Mouse (Mus musculus) neural tube, embryonic 11.5 days (tissue): ENCODE results near the gene Klhl20. TPM values are rescaled to one million over a fixed set of nuclear protein-coding genes. Genes with fewer than 3 reads are reported as not detected.

Experiments used
- ATAC-seq: fragments of 200-750 bp; cut with Nextera tagmentation; 2 replicates; pipeline ENCODE4 v1.8.0; 2017; ENCODE audit warnings: moderate number of reproducible peaks, mild to moderate bottlenecking, moderate TSS enrichment, moderate library complexity; ENCODE audit not compliant: insufficient read depth, low FRiP score, low TSS enrichment
- DNase-seq: peaks from one replicate; pipeline ENCODE4 v3.0.0-alpha.2; 2015; ENCODE audit warnings: low spot score
- H3K27ac ChIP-seq: fragments of 300-500 bp; sonication (generic); 2 replicates; pipeline ENCODE4 v1.5.1; 2014; ENCODE audit warnings: low read depth, mild to moderate bottlenecking, low read length
- H3K27me3 ChIP-seq: fragments of 300-500 bp; sonication (generic); 2 replicates; pipeline ENCODE4 v1.6.1; 2014; ENCODE audit warnings: mild to moderate bottlenecking, low read length, mixed read lengths; ENCODE audit not compliant: control insufficient read depth, insufficient read depth
- H3K36me3 ChIP-seq: fragments of 300-500 bp; sonication (generic); 2 replicates; pipeline ENCODE4 v1.6.1; 2014; ENCODE audit warnings: mild to moderate bottlenecking, low read length, moderate library complexity, mixed read lengths; ENCODE audit not compliant: control insufficient read depth, insufficient read depth
- H3K4me1 ChIP-seq: fragments of 300-500 bp; sonication (generic); 2 replicates; pipeline ENCODE4 v1.6.1; 2014; ENCODE audit warnings: low read length, mixed read lengths; ENCODE audit not compliant: control insufficient read depth, insufficient read depth
- H3K4me2 ChIP-seq: fragments of 300-500 bp; sonication (generic); 2 replicates; pipeline ENCODE4 v1.6.1; 2014; ENCODE audit warnings: low read depth, mild to moderate bottlenecking, moderate library complexity
- H3K4me3 ChIP-seq: fragments of 300-500 bp; sonication (generic); 2 replicates; pipeline ENCODE4 v1.5.1; 2014; ENCODE audit warnings: low read depth, low read length
- H3K9ac ChIP-seq: fragments of 300-500 bp; sonication (generic); 2 replicates; pipeline ENCODE4 v1.6.1; 2014; ENCODE audit warnings: mild to moderate bottlenecking, low read length
- H3K9me3 ChIP-seq: fragments of 300-500 bp; sonication (generic); 2 replicates; pipeline ENCODE4 v1.6.1; 2016; ENCODE audit warnings: low read length; ENCODE audit not compliant: control insufficient read depth
- WGBS: fragments of 180-500 bp; shearing (Covaris S2); extraction: QIAGEN DNeasy Blood & Tissue Kit; methylation state at CpG from one replicate; pipeline ENCODE4 v1.1.7; 2014; 5-methylcytosine and 5-hydroxymethylcytosine counted together
- polyA plus RNA-seq: library from polyadenylated mRNA; unstranded; fragments of >200 nt; fragmentation: Nextera tagmentation; extraction: Ambion mirVana; gene quantifications from 2 replicates; pipeline ENCODE4 v1.2.1, GENCODE M21; 2014

Klhl20 gene
- polyA plus RNA-seq, 1 experiment from 2014 or later: 22.9 TPM

DNA sequence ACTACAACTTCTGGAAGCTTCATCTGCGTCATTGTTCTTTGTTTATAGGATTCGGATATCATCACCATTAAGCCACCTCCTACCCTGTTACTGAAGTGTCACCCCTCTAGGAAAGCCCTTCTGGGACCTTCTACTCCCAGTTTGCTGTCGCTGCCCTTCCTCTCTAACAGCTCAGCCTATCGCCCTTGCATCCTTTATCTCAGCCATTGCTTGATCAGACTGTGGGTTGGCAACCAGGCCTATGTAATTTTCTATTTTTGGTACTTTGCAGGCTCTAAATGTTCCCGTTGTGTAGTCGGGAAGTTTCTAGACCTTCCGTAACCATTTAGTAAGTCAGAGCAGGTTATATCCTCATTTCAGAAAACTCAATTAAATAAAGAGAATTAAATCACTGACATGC lies 11.9 kb upstream of the Klhl20 start:
- Histone ChIP-seq H3K9ac (no peak overlapping the region; the same call in 1 of the 2 replicates), H3K36me3 (no peaks in the 10 kb centered on the region), H3K4me3 (no peak overlapping the region), H3K27ac (no peak overlapping the region), H3K4me2 (no peak overlapping the region), H3K27me3 (no peaks in the 10 kb centered on the region), H3K9me3 (no peaks in the 10 kb centered on the region), H3K4me1 (no peaks in the 10 kb centered on the region)
- WGBS: 91% methylated on average over 7 of the region's 7 CpGs
- ATAC-seq (no peak), DNase-seq (no peak)

DNA sequence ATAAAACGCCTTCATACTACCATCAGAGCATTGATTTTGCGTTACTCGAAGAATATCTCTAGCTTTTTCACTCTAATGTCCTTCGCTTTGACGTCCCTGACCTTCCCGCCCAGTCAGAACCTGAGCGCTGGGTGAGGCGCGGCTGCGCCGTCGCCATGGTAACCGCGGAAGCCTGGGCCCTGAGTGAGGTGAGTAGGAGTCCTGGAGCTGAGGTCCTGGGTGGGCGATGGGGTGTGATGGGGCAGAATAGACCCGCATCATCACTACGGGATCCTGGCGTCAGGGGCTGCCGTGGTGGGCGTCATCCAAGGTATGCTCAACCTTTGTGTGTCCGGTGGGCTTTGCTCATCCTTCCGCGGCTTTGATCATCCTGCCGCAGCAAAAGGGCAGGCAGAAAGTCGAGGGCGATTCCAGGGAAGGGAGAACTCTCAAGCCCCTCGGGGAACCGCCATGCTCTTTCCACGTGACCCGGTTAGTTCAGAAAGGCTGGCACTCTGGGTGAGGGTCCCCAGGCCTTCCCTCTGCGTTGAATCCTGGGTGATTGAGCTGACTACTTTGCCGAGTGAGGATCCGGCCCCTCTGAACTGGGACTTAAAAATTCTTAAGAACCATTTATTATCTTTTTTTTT lies 11.3 kb upstream of the Klhl20 start, which contains the start of gene Ankrd45:
Ankrd45 (plus strand) TSS at position 161 of the 629 bp plus-strand sequence.
- 7% methylated on average over 33 of the region's 33 CpGs for WGBS
- ATAC-seq (peak; percentile 94), DNase-seq (peak; percentile 71)
- no peaks in the 10 kb centered on the region for H3K36me3 ChIP-seq
- H3K4me1 ChIP-seq: no peaks in the 10 kb centered on the region
- no peak within 1 kb of the TSS for H3K27ac ChIP-seq
- H3K4me3 ChIP-seq: peak within 1 kb of the TSS; percentile 37
- H3K9ac ChIP-seq: peak within 1 kb of the TSS; percentile 53
- no peaks in the 10 kb centered on the region for H3K27me3 ChIP-seq
- peak within 1 kb of the TSS; percentile 70 for H3K4me2 ChIP-seq
- H3K9me3 ChIP-seq: no peaks in the 10 kb centered on the region

DNA sequence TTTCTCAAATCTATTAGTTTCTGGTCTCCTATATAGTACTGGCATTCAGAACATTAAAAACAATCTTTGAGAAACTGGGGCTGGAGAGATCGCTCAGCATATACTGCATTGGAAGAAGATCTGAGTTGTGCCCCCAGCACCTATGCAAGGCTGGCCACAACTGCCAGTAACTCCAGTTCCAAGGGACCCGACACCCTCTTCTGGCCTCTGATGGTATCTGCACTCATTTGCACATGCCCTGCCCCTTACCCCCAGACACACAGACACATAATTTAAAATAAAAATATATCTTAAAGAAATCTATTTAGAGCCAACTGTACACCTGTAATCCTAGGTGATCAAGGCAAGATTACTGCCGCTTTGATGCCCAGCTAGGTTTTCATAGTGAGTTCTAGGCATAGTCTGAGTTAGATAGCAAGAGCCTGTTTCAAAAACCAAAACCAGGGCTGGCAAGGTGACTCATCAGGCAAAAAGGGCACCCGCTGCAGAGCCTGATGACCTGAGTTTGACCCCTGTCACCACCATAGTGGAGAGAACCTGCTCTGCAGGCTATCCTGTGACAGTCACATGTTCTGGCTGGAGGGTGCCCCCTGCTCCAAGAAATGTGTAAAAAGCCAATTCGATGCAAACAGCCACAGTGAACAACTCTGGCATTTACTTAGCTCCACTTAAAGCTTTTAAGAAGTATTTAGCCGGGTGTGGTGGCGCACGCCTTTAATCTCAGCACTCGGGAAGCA lies 8.9 kb upstream of the Klhl20 start:
- no peak overlapping the region for H3K27ac ChIP-seq
- no peak overlapping the region for H3K4me2 ChIP-seq
- no peak for ATAC-seq
- no peak overlapping the region for H3K9ac ChIP-seq
- H3K9me3 ChIP-seq: no peaks in the 10 kb centered on the region
- H3K4me1 ChIP-seq: no peaks in the 10 kb centered on the region
- no peaks in the 10 kb centered on the region for H3K36me3 ChIP-seq
- no peak for DNase-seq
- WGBS: 79% methylated on average over 9 of the region's 9 CpGs
- no peak overlapping the region for H3K4me3 ChIP-seq
- H3K27me3 ChIP-seq: no peaks in the 10 kb centered on the region

DNA sequence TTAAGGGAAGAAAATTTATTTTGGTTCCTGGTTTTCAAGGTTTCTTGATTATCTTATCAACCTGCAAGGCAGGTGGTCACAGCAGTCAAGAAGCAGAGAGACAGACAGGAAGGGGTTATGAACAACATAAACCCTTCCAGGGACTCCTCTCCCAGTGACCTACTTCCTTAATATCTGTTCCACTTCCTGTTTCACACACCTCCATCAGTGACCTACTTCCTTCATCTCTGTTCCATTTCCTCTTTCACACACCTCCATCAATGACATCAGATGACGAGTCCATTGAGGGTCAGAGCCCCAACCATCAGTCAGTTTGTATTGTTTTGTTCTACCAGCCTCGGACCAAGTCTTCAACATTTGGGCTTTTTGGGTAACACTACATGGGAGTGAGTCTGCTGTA lies 8.2 kb upstream of the Klhl20 start:
- Histone ChIP-seq H3K4me3 (no peak overlapping the region), H3K36me3 (no peaks in the 10 kb centered on the region), H3K9me3 (no peaks in the 10 kb centered on the region), H3K27me3 (no peaks in the 10 kb centered on the region), H3K27ac (no peak overlapping the region), H3K4me2 (no peak overlapping the region), H3K9ac (no peak overlapping the region), H3K4me1 (no peaks in the 10 kb centered on the region)
- DNase-seq (no peak), ATAC-seq (no peak)
- WGBS: 91% methylated on average over 2 of the region's 2 CpGs

DNA sequence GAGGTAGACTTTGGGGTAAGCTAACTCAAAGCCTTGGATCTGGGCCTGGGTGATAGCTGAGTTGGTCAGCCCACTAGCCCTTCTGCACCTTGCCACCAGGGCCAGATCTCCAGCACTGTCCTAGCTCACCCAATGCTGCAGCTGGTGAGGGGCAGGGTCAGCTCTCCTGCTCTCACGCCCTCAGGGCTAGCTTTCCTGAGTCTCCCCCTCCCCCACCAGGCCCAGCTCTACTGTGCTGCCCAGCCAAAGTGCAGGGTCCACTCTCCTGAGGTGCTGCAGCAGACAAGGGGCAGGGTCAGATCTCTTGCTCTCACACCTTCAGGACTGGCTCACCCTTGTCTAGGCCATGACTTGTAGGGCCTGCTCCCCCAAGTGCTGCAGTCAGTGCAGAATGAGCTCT lies 4.8 kb downstream of the Klhl20 start:
- Histone ChIP-seq H3K9me3 (no peaks in the 10 kb centered on the region), H3K4me2 (no peak overlapping the region), H3K9ac (no peak overlapping the region), H3K4me3 (no peak overlapping the region), H3K27me3 (no peaks in the 10 kb centered on the region), H3K4me1 (peaks cover 4% of the 10 kb centered on the region; the same call in 1 of the 2 replicates), H3K36me3 (no peaks in the 10 kb centered on the region), H3K27ac (no peak overlapping the region)
- ATAC-seq: no peak
- 62% methylated on average over 1 of the region's 1 CpGs for WGBS
- DNase-seq: no peak

DNA sequence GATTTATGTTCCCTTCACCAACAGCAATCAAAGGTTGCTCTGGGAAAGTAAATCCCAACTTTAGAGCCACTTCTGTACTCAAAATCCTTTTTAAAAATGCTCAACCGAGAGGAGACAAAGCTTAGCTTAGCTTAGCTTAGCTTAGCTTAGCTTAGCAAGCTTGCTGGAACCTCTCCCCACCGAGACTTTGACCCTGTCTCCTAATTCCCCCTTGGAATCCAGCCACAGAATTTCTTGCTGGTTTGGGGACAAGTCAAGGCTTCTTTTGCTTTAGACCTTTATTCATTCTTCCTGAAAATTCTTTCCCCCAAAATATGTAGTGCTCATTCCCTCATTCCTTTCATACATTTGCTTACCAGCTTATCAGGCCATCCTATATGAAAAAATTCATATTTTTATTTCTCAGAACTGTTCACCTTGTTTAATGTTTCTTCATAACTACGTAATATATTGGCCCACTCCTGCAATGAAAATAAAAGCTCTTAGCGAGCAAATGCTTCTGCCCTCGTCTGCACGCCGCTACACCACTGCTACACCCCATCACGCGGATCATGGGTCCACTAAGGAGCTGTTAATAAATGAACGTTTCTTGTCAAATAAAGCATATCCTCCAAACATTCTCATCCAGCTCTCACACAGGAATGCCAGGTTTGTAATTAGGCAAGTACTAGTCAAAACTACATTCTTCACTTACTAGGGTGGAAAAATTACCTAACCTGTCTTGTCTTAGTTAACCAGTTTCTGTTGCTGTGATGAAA lies 8.5 kb downstream of the Klhl20 start:
- Histone ChIP-seq H3K27me3 (no peaks in the 10 kb centered on the region), H3K36me3 (no peaks in the 10 kb centered on the region)
- no peak for ATAC-seq

DNA sequence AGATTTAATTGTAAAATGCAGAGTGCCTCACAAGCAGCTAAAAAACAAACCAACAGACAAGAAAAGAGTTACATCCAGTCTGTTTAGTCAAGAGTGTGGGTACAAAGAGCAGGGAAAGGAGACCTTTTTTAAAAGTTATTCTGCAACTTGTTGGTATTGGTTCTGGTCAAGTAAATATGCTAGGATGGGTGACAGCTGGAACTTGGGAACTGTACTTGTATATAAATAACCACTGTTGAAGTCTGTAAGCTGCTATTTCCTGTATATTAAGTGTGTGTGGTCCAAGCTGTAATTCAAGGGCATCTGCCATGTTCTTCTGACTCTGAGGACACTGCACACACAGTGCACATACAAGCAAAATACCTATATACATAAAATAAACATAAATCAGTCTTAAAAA lies 16.7 kb downstream of the Klhl20 start:
- no peak overlapping the region for H3K4me3 ChIP-seq
- no peaks in the 10 kb centered on the region for H3K36me3 ChIP-seq
- no peak overlapping the region for H3K27ac ChIP-seq
- ATAC-seq (no peak), DNase-seq (no peak)
- H3K4me1 ChIP-seq: no peaks in the 10 kb centered on the region
- H3K27me3 ChIP-seq: no peaks in the 10 kb centered on the region
- no peak overlapping the region for H3K4me2 ChIP-seq
- no peak overlapping the region for H3K9ac ChIP-seq
- H3K9me3 ChIP-seq: no peaks in the 10 kb centered on the region

More for the DNA sequence above, 8.5 kb downstream of the Klhl20 start:
- 91% methylated on average over 10 of the region's 10 CpGs for WGBS
- H3K9me3 ChIP-seq: no peaks in the 10 kb centered on the region
- no peak overlapping the region for H3K4me3 ChIP-seq
- H3K4me1 ChIP-seq: no peaks in the 10 kb centered on the region
- H3K9ac ChIP-seq: no peak overlapping the region
- H3K27ac ChIP-seq: no peak overlapping the region
- DNase-seq: no peak
- no peak overlapping the region for H3K4me2 ChIP-seq

DNA sequence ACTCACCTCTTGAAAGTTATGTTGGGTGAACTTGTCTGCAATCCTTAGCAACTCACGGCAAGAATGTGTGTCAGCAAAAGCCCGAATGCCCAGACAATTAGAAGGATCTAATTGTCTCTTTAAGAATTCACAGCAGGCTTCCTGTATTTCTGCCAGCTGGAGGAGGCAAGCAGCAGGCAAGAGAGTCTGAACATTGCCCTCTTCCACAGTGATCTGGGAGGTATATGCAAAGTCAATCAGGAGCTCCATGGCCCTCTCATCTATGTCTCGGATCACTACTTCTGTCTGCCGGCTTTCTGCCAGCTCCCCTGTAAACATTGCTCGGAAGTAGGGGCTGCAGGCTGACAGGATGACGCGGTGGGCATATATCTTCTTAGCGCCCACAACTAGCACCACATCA lies 22.1 kb downstream of the Klhl20 start:
- no peak overlapping the region for H3K27ac ChIP-seq
- WGBS: 92% methylated on average over 8 of the region's 8 CpGs
- H3K9ac ChIP-seq: no peak overlapping the region
- ATAC-seq: no peak
- DNase-seq: no peak
- H3K4me2 ChIP-seq: no peak overlapping the region
- H3K4me1 ChIP-seq: no peaks in the 10 kb centered on the region
- no peak overlapping the region for H3K4me3 ChIP-seq
- peaks cover 3% of the 10 kb centered on the region; the same call in 1 of the 2 replicates for H3K36me3 ChIP-seq
- no peaks in the 10 kb centered on the region for H3K9me3 ChIP-seq
- no peaks in the 10 kb centered on the region for H3K27me3 ChIP-seq
